Mouse (Mus musculus) brown adipose tissue, adult 24 weeks (tissue): ENCODE measurements around the gene Plekhf1. TPM values are rescaled to one million over a fixed set of nuclear protein-coding genes. Genes with fewer than 3 reads are reported as not detected.

Experiments
- H3K27ac ChIP-seq: fragments of 200-500 bp; replicated peaks from 2 replicates; pipeline ENCODE4 v1.5.1; 2012; ENCODE audit warnings: low read depth, mild to moderate bottlenecking, low read length
- H3K4me1 ChIP-seq: fragments of 200-500 bp; 2 replicates; pipeline ENCODE4 v1.6.1; 2012; ENCODE audit warnings: low read length, mixed read lengths; ENCODE audit not compliant: control insufficient read depth, insufficient read depth, insufficient read length
- H3K4me3 ChIP-seq: fragments of 200-500 bp; 2 replicates; pipeline ENCODE4 v1.5.1; 2012; ENCODE audit warnings: low read depth, mild to moderate bottlenecking, low read length, moderate library complexity; ENCODE audit not compliant: insufficient read depth
- polyA plus RNA-seq: library from polyadenylated mRNA; stranded (reverse); fragments of >200 nt; gene quantifications from 2 replicates; pipeline ENCODE4 v1.2.4, GENCODE M21; 2012; ENCODE audit not compliant: missing spikeins, insufficient read depth, insufficient read length

Gene Plekhf1
- 1.1 and 3.3 TPM in 2 replicates for polyA plus RNA-seq

DNA sequence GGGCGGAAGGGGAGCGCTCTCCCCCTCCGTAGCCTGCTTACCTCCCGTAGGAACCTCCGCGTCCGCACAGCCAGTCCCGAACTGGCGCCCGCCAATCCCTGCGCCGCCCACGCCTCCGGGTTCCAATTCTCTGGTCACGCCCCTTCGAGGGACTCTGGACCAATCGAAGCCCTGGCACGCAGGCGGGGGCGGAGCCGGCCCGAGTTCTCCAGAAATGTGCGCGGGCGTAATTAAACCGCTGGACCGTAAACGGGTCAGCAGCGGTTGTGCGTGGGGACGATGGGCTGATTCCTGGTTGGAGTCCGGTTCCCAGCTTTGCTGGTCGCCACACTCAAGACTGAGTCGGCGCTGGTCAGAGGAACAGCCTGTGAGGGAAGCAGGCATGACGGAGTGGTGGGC, at the start of gene Plekhf1:
Gene Plekhf1 (minus strand): TSS at position 117 of the 399 bp plus-strand sequence.
- H3K4me3 ChIP-seq: peak within 1 kb of the TSS; percentile 80
- H3K4me1 ChIP-seq: peaks cover 2% of the 10 kb centered on the region; the same call in 1 of the 2 replicates
- H3K27ac ChIP-seq: peak within 1 kb of the TSS; percentile 58

GRCm38 (mm10) chr7:38272551-38272950, 44.7 kb upstream of the Plekhf1 start:
- Histone ChIP-seq H3K4me3 (no peak overlapping the region), H3K4me1 (0 out of 2 replicates have a peak, but pooled peaks cover 2% of the 10 kb centered on the region), H3K27ac (no peak overlapping the region)

DNA sequence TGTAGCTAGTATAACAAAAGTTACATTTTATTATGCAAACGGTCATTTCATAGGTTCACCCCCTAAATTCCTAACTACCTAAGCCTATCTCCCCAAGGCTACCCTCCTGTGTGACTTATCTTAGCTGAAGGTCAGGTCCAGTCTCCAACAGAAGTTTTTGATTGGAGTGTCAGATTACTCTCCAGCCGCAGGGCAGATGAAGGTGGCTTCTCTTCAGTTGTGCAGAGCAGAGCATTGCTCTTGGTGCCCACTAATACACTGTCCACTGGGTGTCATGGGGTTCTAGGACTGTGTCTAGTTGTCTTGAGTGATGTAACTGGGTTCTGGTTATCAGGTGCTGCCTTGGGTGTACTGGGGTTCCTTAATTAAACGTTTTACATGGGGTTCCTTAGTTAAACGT, 44.0 kb upstream of the Plekhf1 start:
- Histone ChIP-seq H3K4me3 (peak overlapping the region; percentile 35; the same call in 1 of the 2 replicates), H3K27ac (no peak overlapping the region), H3K4me1 (0 out of 2 replicates have a peak, but pooled peaks cover 2% of the 10 kb centered on the region)

GRCm38 (mm10) chr7:38271511-38271811, 43.6 kb upstream of the Plekhf1 start:
- Histone ChIP-seq H3K27ac (peak overlapping the region; percentile 82), H3K4me1 (0 out of 2 replicates have a peak, but pooled peaks cover 2% of the 10 kb centered on the region), H3K4me3 (peak overlapping the region; percentile 99)

GRCm38 (mm10) chr7:38270703-38271510, 43.1 kb upstream of the Plekhf1 start, which contains the start of gene Pop4:
Pop4 (minus strand) TSS chr7:38271423.
- Histone ChIP-seq H3K4me3 (peak within 1 kb of the TSS; percentile 99), H3K27ac (peak within 1 kb of the TSS; percentile 82), H3K4me1 (0 out of 2 replicates have a peak, but pooled peaks cover 2% of the 10 kb centered on the region)

- H3K4me1 ChIP-seq: 0 out of 2 replicates have a peak, but pooled peaks cover 2% of the 10 kb centered on the region
- no peak overlapping the region for H3K27ac ChIP-seq
- no peak overlapping the region for H3K4me3 ChIP-seq
These were observed 39.3 kb upstream of the Plekhf1 start for GRCm38 (mm10) chr7:38267006-38267680.

- H3K4me1 ChIP-seq: no peaks in the 10 kb centered on the region
- H3K4me3 ChIP-seq: no peak overlapping the region
- H3K27ac ChIP-seq: no peak overlapping the region
These were observed 34.6 kb upstream of the Plekhf1 start for GRCm38 (mm10) chr7:38262406-38262805.

DNA sequence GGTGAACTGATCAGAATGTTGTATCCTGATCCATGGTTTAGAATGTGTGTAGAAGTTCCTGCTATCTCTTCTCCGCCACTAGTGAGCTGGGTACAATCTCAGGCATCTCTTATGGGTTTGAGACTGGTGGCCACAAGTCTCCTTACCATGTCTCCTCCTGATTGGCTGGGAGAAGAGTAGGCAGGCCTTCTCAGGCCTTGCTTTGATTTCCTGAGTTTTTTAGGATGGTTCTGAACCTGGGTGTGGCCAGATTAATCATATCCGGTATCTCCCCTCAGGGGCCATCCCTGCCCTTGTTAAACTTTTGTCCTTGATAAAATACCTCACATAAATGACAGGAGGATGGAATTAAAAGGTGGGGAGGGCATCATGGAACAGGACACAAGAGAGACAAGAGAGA, 31.8 kb upstream of the Plekhf1 start:
- no peak overlapping the region for H3K27ac ChIP-seq
- H3K4me3 ChIP-seq: no peak overlapping the region
- H3K4me1 ChIP-seq: no peaks in the 10 kb centered on the region

- no peak overlapping the region for H3K4me3 ChIP-seq
- H3K4me1 ChIP-seq: no peaks in the 10 kb centered on the region
- no peak overlapping the region for H3K27ac ChIP-seq
These were observed 25.6 kb upstream of the Plekhf1 start for GRCm38 (mm10) chr7:38253441-38253840.

- Histone ChIP-seq H3K27ac (no peak overlapping the region), H3K4me1 (no peaks in the 10 kb centered on the region), H3K4me3 (no peak overlapping the region)
These were observed 23.8 kb upstream of the Plekhf1 start for GRCm38 (mm10) chr7:38251494-38252216.

- Histone ChIP-seq H3K4me1 (no peaks in the 10 kb centered on the region), H3K27ac (no peak overlapping the region), H3K4me3 (no peak overlapping the region)
These were observed 14.6 kb upstream of the Plekhf1 start for GRCm38 (mm10) chr7:38242417-38242816.

DNA sequence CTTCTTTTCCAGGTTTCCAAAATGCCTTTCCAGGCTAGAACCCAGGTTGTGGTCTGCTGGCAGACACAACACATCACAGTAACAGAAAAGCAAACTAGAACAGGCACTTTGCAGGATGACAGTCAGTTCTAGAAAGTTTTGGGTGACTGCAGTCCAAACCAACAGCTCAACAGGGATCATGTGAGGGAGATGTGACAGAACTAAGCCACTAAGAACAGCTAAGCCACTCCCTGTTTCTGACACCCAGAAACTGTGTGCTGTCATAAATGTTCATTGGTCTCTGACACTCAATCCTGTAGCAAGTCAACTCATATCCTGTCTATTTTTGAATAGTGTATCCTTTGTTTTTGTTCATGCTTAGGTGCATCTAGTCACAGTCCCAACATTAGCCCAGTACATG, 9.3 kb upstream of the Plekhf1 start:
- Histone ChIP-seq H3K4me1 (no peaks in the 10 kb centered on the region), H3K27ac (no peak overlapping the region), H3K4me3 (no peak overlapping the region)

DNA sequence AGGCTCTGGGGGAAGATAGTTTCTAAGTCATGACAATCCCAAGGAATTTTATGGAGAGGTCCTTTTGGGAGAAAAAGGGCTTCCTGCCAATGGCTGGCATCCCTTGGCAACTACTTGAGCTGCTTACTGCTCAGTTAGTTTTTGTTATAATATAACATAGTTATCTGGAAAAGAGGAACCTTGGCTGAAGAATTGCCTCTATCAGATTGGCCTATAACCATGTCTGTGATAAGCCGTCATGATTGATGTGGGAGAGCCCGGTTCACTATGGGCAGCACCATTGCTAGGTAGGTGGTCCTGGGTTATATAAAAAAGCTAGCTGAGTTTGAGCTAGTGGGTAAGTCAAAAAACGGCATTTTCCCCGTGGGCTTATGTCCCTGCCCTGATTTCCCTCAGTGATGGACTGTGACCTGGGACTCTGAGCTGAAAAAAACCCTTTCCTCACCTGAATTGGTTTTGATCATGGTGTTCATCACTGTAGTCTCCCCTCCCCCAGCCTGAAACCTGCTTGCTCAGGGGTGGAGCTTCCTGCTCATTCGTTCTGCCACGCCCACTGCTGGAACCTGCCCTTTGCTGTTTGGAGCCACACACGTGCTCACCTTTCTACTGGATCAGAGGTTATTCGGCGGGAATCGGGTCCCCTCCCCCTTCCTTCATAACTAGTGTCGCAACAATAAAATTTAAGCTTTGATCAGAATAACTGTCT, 8.7 kb upstream of the Plekhf1 start:
- no peak overlapping the region for H3K27ac ChIP-seq
- no peaks in the 10 kb centered on the region for H3K4me1 ChIP-seq
- H3K4me3 ChIP-seq: no peak overlapping the region

GRCm38 (mm10) chr7:38230285-38230684, 2.5 kb upstream of the Plekhf1 start:
- Histone ChIP-seq H3K4me3 (no peak overlapping the region), H3K27ac (0 out of 2 replicates have a peak overlapping the region, but pooled peaks have one; percentile 8)

More at GRCm38 (mm10) chr7:38230285-38230684, 2.5 kb upstream of the Plekhf1 start:
- H3K4me1 ChIP-seq: peaks cover 2% of the 10 kb centered on the region; the same call in 1 of the 2 replicates
